Mouse (Mus musculus): ENCODE measurements around the gene Bahd1. TPM values are rescaled to one million over a fixed set of nuclear protein-coding genes. Genes with fewer than 3 reads are reported as not detected.

The Bahd1 gene
- polyA plus RNA-seq, 1 experiment from 2014 or later = 5.0 TPM

- Histone ChIP-seq H3K36me3 (no peaks in the 10 kb centered on the region), H3K4me1 (replicated peaks) (no peaks in the 10 kb centered on the region; the same call in 1 of the 2 replicates), H3K4me2 (replicated peaks) (no peak overlapping the region), H3K27ac (no peak overlapping the region), H3K27me3 (no peaks in the 10 kb centered on the region), H3K9ac (replicated peaks) (no peak overlapping the region), H3K4me3 (replicated peaks) (no peak overlapping the region), H3K9me3 (no peaks in the 10 kb centered on the region)
- WGBS = 21% methylated on average over 2 of the region's 2 CpGs
- ATAC-seq = no peak
Observed at GRCm38 (mm10) chr2:118959644-118960043, 59.5 kb downstream of the Bahd1 start.

- 93% methylated on average over 2 of the region's 2 CpGs for whole genome bisulfite sequencing
- no peak overlapping the region for H3K27ac ChIP-seq
Observed at GRCm38 (mm10) chr2:118960413-118960812, 60.2 kb downstream of the Bahd1 start.

GRCm38 (mm10) chr2:118961546-118961945, 61.4 kb downstream of the Bahd1 start:
- no peaks in the 10 kb centered on the region; the same call in 1 of the 2 replicates for H3K4me1 ChIP-seq (replicated peaks)
- H3K4me2 ChIP-seq (replicated peaks) = no peak overlapping the region
- no peak overlapping the region for H3K4me3 ChIP-seq (replicated peaks)
- 59% methylated on average over 2 of the region's 2 CpGs for WGBS
- no peaks in the 10 kb centered on the region for H3K36me3 ChIP-seq
- H3K9ac ChIP-seq (replicated peaks) = no peak overlapping the region
- ATAC-seq = no peak
- H3K27me3 ChIP-seq = no peaks in the 10 kb centered on the region
- no peak overlapping the region for H3K27ac ChIP-seq
- H3K9me3 ChIP-seq = no peaks in the 10 kb centered on the region

More at GRCm38 (mm10) chr2:118960413-118960812, 60.2 kb downstream of the Bahd1 start:
- Histone ChIP-seq H3K4me1 (replicated peaks) (no peaks in the 10 kb centered on the region; the same call in 1 of the 2 replicates), H3K27me3 (no peaks in the 10 kb centered on the region), H3K9me3 (no peaks in the 10 kb centered on the region), H3K9ac (replicated peaks) (no peak overlapping the region), H3K4me3 (replicated peaks) (no peak overlapping the region), H3K36me3 (no peaks in the 10 kb centered on the region), H3K4me2 (replicated peaks) (no peak overlapping the region)
- no peak for ATAC-seq

GRCm38 (mm10) chr2:118963007-118963675, 63.0 kb downstream of the Bahd1 start:
- no peak overlapping the region for H3K9ac ChIP-seq (replicated peaks)
- no peaks in the 10 kb centered on the region for H3K9me3 ChIP-seq
- no peak overlapping the region for H3K4me3 ChIP-seq (replicated peaks)
- no peaks in the 10 kb centered on the region for H3K36me3 ChIP-seq
- no peaks in the 10 kb centered on the region for H3K27me3 ChIP-seq
- no peaks in the 10 kb centered on the region; the same call in 1 of the 2 replicates for H3K4me1 ChIP-seq (replicated peaks)
- ATAC-seq = no peak
- no peak overlapping the region for H3K4me2 ChIP-seq (replicated peaks)
- 62% methylated on average over 9 of the region's 9 CpGs for WGBS
- H3K27ac ChIP-seq = no peak overlapping the region

GRCm38 (mm10) chr2:118963676-118964012, 63.5 kb downstream of the Bahd1 start:
- Histone ChIP-seq H3K27me3 (no peaks in the 10 kb centered on the region), H3K27ac (no peak overlapping the region), H3K9me3 (no peaks in the 10 kb centered on the region), H3K4me2 (replicated peaks) (no peak overlapping the region), H3K36me3 (no peaks in the 10 kb centered on the region), H3K9ac (replicated peaks) (no peak overlapping the region), H3K4me1 (replicated peaks) (no peaks in the 10 kb centered on the region; the same call in 1 of the 2 replicates), H3K4me3 (replicated peaks) (no peak overlapping the region)
- no peak for ATAC-seq
- WGBS = 66% methylated on average over 7 of the region's 7 CpGs

GRCm38 (mm10) chr2:118969585-118970147, 69.5 kb downstream of the Bahd1 start:
- Histone ChIP-seq H3K9ac (replicated peaks) (no peak overlapping the region), H3K27me3 (peaks cover 29% of the 10 kb centered on the region), H3K4me2 (replicated peaks) (no peak overlapping the region), H3K36me3 (no peaks in the 10 kb centered on the region), H3K4me1 (replicated peaks) (peaks cover 3% of the 10 kb centered on the region; the same call in 1 of the 2 replicates), H3K27ac (no peak overlapping the region), H3K4me3 (replicated peaks) (no peak overlapping the region), H3K9me3 (no peaks in the 10 kb centered on the region)
- WGBS = 89% methylated on average over 11 of the region's 11 CpGs
- ATAC-seq = no peak

- 83% methylated on average over 5 of the region's 5 CpGs for WGBS
- H3K36me3 ChIP-seq = no peaks in the 10 kb centered on the region
- no peak for ATAC-seq
- no peak overlapping the region for H3K4me2 ChIP-seq (replicated peaks)
- H3K4me3 ChIP-seq (replicated peaks) = no peak overlapping the region
- H3K9ac ChIP-seq (replicated peaks) = no peak overlapping the region
- H3K27ac ChIP-seq = no peak overlapping the region
- H3K9me3 ChIP-seq = no peaks in the 10 kb centered on the region
- H3K27me3 ChIP-seq = peaks cover 45% of the 10 kb centered on the region
- H3K4me1 ChIP-seq (replicated peaks) = peaks cover 18% of the 10 kb centered on the region
Observed at GRCm38 (mm10) chr2:118972048-118972447, 71.9 kb downstream of the Bahd1 start.

GRCm38 (mm10) chr2:118972687-118973376, 72.7 kb downstream of the Bahd1 start:
- H3K9ac ChIP-seq (replicated peaks) = peak overlapping the region; percentile 59
- H3K27me3 ChIP-seq = peaks cover 53% of the 10 kb centered on the region
- WGBS = 1% methylated on average over 33 of the region's 33 CpGs
- H3K27ac ChIP-seq = no peak overlapping the region
- H3K4me1 ChIP-seq (replicated peaks) = peaks cover 18% of the 10 kb centered on the region
- peak; percentile 83 for ATAC-seq
- H3K4me2 ChIP-seq (replicated peaks) = peak overlapping the region; percentile 73
- no peaks in the 10 kb centered on the region for H3K9me3 ChIP-seq
- H3K4me3 ChIP-seq (replicated peaks) = peak overlapping the region; percentile 39
- H3K36me3 ChIP-seq = no peaks in the 10 kb centered on the region

Other genes with a start within 250 kb of the Bahd1 start
- gene Pak6, start 237.1 kb upstream of the Bahd1 start, polyA plus RNA-seq (2015; fragmentation: Nextera tagmentation; extraction: Ambion mirVana) = 20.1 and 21.1 TPM in 2 replicates
- gene Ankrd63, start 196.4 kb upstream of the Bahd1 start, polyA plus RNA-seq (2015; fragmentation: Nextera tagmentation; extraction: Ambion mirVana) = 0.04 TPM in 1 of 2 replicates, not detected in the other
- gene Plcb2, start 171.9 kb upstream of the Bahd1 start, polyA plus RNA-seq (2015; fragmentation: Nextera tagmentation; extraction: Ambion mirVana) = 0.11 and 0.13 TPM in 2 replicates
- 24.6 and 25.8 TPM in 2 replicates for gene Inafm2, start 154.6 kb upstream of the Bahd1 start, polyA plus RNA-seq (2015; fragmentation: Nextera tagmentation; extraction: Ambion mirVana)
- 1.7 and 2.1 TPM in 2 replicates for gene Ccdc9b, start 137.7 kb upstream of the Bahd1 start, polyA plus RNA-seq (2015; fragmentation: Nextera tagmentation; extraction: Ambion mirVana)
- gene Phgr1, start 127.6 kb upstream of the Bahd1 start, polyA plus RNA-seq (2015; fragmentation: Nextera tagmentation; extraction: Ambion mirVana) = not detected in 2 replicates
- 32.7 and 35.8 TPM in 2 replicates for gene Disp2, start 120.7 kb upstream of the Bahd1 start, polyA plus RNA-seq (2015; fragmentation: Nextera tagmentation; extraction: Ambion mirVana)
- 62.7 and 66.1 TPM in 2 replicates for gene Knstrn, start 86.4 kb upstream of the Bahd1 start, polyA plus RNA-seq (2015; fragmentation: Nextera tagmentation; extraction: Ambion mirVana)
- gene Ivd, start 38.4 kb upstream of the Bahd1 start, polyA plus RNA-seq (2015; fragmentation: Nextera tagmentation; extraction: Ambion mirVana) = 42.5 and 42.8 TPM in 2 replicates
- gene Chst14, start 26.1 kb downstream of the Bahd1 start, polyA plus RNA-seq (2015; fragmentation: Nextera tagmentation; extraction: Ambion mirVana) = 6.2 and 6.6 TPM in 2 replicates
- gene Ccdc32, start 129.0 kb downstream of the Bahd1 start, polyA plus RNA-seq (2015; fragmentation: Nextera tagmentation; extraction: Ambion mirVana) = 30.7 and 31.9 TPM in 2 replicates
- gene Rpusd2, start 134.4 kb downstream of the Bahd1 start, polyA plus RNA-seq (2015; fragmentation: Nextera tagmentation; extraction: Ambion mirVana) = 5.6 and 5.8 TPM in 2 replicates
- 26.6 and 30.8 TPM in 2 replicates for gene Knl1, start 146.7 kb downstream of the Bahd1 start, polyA plus RNA-seq (2015; fragmentation: Nextera tagmentation; extraction: Ambion mirVana)
- 21.3 and 22.5 TPM in 2 replicates for gene Rad51, start 212.4 kb downstream of the Bahd1 start, polyA plus RNA-seq (2015; fragmentation: Nextera tagmentation; extraction: Ambion mirVana)